Mouse (Mus musculus): ENCODE results near the gene Mta1. TPM values are rescaled to one million over a fixed set of nuclear protein-coding genes. Genes with fewer than 3 reads are reported as not detected.

Mta1 gene
- polyA plus RNA-seq, 1 experiment = 43.0 TPM

GRCm38 (mm10) chr12:113132567-113132966 lies 34.5 kb downstream of the Mta1 start:
- H3K4me1 ChIP-seq (ENCODE audit: control insufficient read depth, insufficient read depth, low read length) = no peaks in the 10 kb centered on the region
- TF ChIP-seq CTCF (IDR thresholded peaks at IDR 0.05; ENCODE audit: low read depth, low read length) (no peak), POLR2A (IDR thresholded peaks at IDR 0.05; ENCODE audit: borderline replicate concordance, low read depth, low read length) (no peak)
- no peak overlapping the region for H3K27ac ChIP-seq (ENCODE audit: insufficient read depth, low read depth, low read length)
- no peak overlapping the region for H3K4me3 ChIP-seq (ENCODE audit: insufficient read depth, low read length)

DNA sequence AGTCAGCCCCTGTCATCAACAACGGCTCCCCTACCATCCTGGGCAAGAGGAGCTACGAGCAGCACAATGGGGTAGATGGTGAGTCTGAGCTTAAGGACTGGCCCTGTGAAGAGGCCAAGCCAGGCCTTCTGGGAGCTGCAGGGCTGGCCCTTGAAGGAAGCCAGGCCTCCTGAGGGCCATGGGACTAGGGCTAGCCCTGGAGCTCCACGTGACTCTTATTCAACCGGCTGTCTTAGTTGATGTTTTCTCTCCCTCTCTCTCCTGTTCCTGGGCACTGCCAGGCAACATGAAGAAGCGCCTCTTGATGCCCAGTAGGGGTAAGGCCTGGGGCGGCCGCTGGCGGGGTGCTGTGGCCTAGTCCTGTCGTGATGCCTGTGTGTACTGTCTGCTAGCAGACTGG lies 35.2 kb downstream of the Mta1 start:
- H3K27ac ChIP-seq (ENCODE audit: insufficient read depth, low read depth, low read length) = no peak overlapping the region
- no peak overlapping the region for H3K4me3 ChIP-seq (ENCODE audit: insufficient read depth, low read length)
- H3K4me1 ChIP-seq (ENCODE audit: control insufficient read depth, insufficient read depth, low read length) = no peaks in the 10 kb centered on the region
- no peak for TF ChIP-seq CTCF (IDR thresholded peaks at IDR 0.05; ENCODE audit: low read depth, low read length)
- no peak for TF ChIP-seq POLR2A (IDR thresholded peaks at IDR 0.05; ENCODE audit: borderline replicate concordance, low read depth, low read length)

DNA sequence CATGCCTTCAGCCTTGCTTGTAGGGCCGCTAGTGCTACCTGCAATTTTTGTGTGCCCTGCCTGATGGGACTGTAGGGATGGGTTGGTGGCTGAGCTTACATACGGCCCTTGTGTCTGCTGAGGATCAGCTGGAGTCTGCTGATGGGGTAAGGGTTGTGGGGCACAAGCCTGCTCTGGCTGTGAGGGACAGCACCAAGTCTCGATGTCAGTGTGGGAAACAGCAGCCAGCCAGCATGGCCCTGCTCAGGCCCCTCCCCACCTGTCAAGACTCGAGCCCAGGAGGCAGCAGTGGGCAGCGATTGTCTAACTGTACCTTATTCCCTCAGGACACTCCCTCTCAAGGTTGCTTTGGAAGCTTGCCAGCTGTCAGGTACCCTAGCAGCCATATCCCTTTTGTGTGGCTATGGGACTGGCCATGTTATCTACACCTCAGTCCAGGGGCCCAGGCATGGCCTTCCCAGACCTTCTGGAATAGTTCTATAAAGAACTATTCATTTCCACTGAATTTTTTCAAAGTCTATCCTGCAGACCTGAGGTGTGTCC lies 35.9 kb downstream of the Mta1 start:
- no peak for TF ChIP-seq POLR2A (IDR thresholded peaks at IDR 0.05; ENCODE audit: borderline replicate concordance, low read depth, low read length)
- no peak for TF ChIP-seq CTCF (IDR thresholded peaks at IDR 0.05; ENCODE audit: low read depth, low read length)
- Histone ChIP-seq H3K4me1 (ENCODE audit: control insufficient read depth, insufficient read depth, low read length) (no peaks in the 10 kb centered on the region), H3K4me3 (ENCODE audit: insufficient read depth, low read length) (no peak overlapping the region), H3K27ac (ENCODE audit: insufficient read depth, low read depth, low read length) (no peak overlapping the region)

- H3K4me1 ChIP-seq (ENCODE audit: control insufficient read depth, insufficient read depth, low read length) = no peaks in the 10 kb centered on the region
- no peak overlapping the region for H3K4me3 ChIP-seq (ENCODE audit: insufficient read depth, low read length)
- TF ChIP-seq CTCF (IDR thresholded peaks at IDR 0.05; ENCODE audit: low read depth, low read length) (no peak), POLR2A (IDR thresholded peaks at IDR 0.05; ENCODE audit: borderline replicate concordance, low read depth, low read length) (no peak)
- no peak overlapping the region for H3K27ac ChIP-seq (ENCODE audit: insufficient read depth, low read depth, low read length)
These were observed 36.4 kb downstream of the Mta1 start for GRCm38 (mm10) chr12:113134502-113134901.

- H3K27ac ChIP-seq (ENCODE audit: insufficient read depth, low read depth, low read length) = no peak overlapping the region
- H3K4me1 ChIP-seq (ENCODE audit: control insufficient read depth, insufficient read depth, low read length) = no peaks in the 10 kb centered on the region
- H3K4me3 ChIP-seq (ENCODE audit: insufficient read depth, low read length) = no peak overlapping the region
- TF ChIP-seq POLR2A (IDR thresholded peaks at IDR 0.05; ENCODE audit: borderline replicate concordance, low read depth, low read length) = no peak
- no peak for TF ChIP-seq CTCF (IDR thresholded peaks at IDR 0.05; ENCODE audit: low read depth, low read length)
These were observed 37.3 kb downstream of the Mta1 start for GRCm38 (mm10) chr12:113135401-113135800.

DNA sequence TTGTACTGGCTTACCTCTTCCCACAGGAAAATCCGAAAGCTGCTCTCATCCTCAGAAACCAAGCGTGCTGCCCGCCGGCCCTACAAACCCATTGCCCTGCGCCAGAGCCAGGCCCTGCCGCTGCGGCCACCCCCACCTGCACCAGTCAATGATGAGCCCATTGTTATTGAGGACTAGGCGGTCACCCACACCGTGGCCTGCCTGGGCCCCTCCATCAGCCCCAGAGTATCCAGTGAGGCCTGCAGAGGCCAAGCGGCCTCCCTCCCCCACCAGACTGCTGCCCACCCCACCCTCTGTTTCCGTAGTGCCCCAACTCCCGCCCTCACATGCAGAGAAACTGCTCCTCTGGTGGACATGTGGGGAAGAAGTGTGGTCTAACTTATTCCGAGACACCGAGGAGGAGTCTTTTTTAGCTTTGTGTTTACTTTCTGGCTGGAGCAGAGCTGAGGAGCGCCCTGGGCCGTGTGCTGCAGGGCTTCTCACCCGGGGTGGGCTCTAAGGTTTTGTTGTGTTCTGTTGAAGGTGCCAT lies 38.5 kb downstream of the Mta1 start:
- H3K4me3 ChIP-seq (ENCODE audit: insufficient read depth, low read length) = no peak overlapping the region
- no peak overlapping the region for H3K27ac ChIP-seq (ENCODE audit: insufficient read depth, low read depth, low read length)
- 0 out of 2 replicates have a peak, but pooled peaks cover 2% of the 10 kb centered on the region for H3K4me1 ChIP-seq (ENCODE audit: control insufficient read depth, insufficient read depth, low read length)
- TF ChIP-seq CTCF (IDR thresholded peaks at IDR 0.05; ENCODE audit: low read depth, low read length) = no peak
- no peak for TF ChIP-seq POLR2A (IDR thresholded peaks at IDR 0.05; ENCODE audit: borderline replicate concordance, low read depth, low read length)

GRCm38 (mm10) chr12:113137260-113138213 lies 39.5 kb downstream of the Mta1 start:
- no peak overlapping the region for H3K4me3 ChIP-seq (ENCODE audit: insufficient read depth, low read length)
- H3K27ac ChIP-seq (ENCODE audit: insufficient read depth, low read depth, low read length) = no peak overlapping the region
- H3K4me1 ChIP-seq (ENCODE audit: control insufficient read depth, insufficient read depth, low read length) = 0 out of 2 replicates have a peak, but pooled peaks cover 2% of the 10 kb centered on the region
- TF ChIP-seq CTCF (IDR thresholded peaks at IDR 0.05; ENCODE audit: low read depth, low read length) (no peak), POLR2A (IDR thresholded peaks at IDR 0.05; ENCODE audit: borderline replicate concordance, low read depth, low read length) (no peak)

DNA sequence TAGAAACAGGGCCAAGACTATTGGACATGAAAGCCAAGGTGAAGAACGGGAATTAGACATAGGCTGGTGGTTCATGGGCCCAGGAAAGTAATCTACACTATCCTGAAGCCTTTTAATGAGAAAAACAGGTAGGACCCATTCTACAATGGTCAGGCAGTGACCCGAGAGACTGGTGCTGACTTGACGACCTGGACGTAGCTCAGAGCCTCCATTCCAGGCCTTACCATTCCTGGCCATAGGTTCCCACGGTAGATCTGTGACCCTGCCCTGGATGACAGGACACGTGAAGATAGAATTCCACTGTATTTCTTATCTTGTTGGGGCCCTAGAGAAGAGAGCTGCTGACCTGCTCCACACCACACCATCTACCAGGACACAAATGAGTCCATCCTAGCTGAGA lies 40.2 kb downstream of the Mta1 start:
- Histone ChIP-seq H3K4me1 (ENCODE audit: control insufficient read depth, insufficient read depth, low read length) (0 out of 2 replicates have a peak, but pooled peaks cover 2% of the 10 kb centered on the region), H3K4me3 (ENCODE audit: insufficient read depth, low read length) (no peak overlapping the region), H3K27ac (ENCODE audit: insufficient read depth, low read depth, low read length) (no peak overlapping the region)
- no peak for TF ChIP-seq POLR2A (IDR thresholded peaks at IDR 0.05; ENCODE audit: borderline replicate concordance, low read depth, low read length)
- TF ChIP-seq CTCF (IDR thresholded peaks at IDR 0.05; ENCODE audit: low read depth, low read length) = no peak

- Histone ChIP-seq H3K27ac (ENCODE audit: insufficient read depth, low read depth, low read length) (no peak overlapping the region), H3K4me1 (ENCODE audit: control insufficient read depth, insufficient read depth, low read length) (0 out of 2 replicates have a peak, but pooled peaks cover 2% of the 10 kb centered on the region), H3K4me3 (ENCODE audit: insufficient read depth, low read length) (peak overlapping the region; percentile 58)
- TF ChIP-seq CTCF (IDR thresholded peaks at IDR 0.05; ENCODE audit: low read depth, low read length) = no peak
- no peak for TF ChIP-seq POLR2A (IDR thresholded peaks at IDR 0.05; ENCODE audit: borderline replicate concordance, low read depth, low read length)
These were observed 41.1 kb downstream of the Mta1 start for GRCm38 (mm10) chr12:113138901-113139864.

Data from bone marrow macrophage, adult 2 months (primary cell).